Mouse (Mus musculus): Measurements from ENCODE around the gene Lrig3.

- TF ChIP-seq USF1 (IDR thresholded peaks at IDR 0.05; ENCODE audit: low read depth), result no peak
- no peak for TF ChIP-seq REST (IDR thresholded peaks at IDR 0.05; ENCODE audit: insufficient read depth, insufficient read length)
Measured at GRCm38 (mm10) chr10:125988037-125988436, 22.1 kb downstream of the Lrig3 start.

All from myocyte (in vitro differentiated cells).